Mouse (Mus musculus): ENCODE data around the gene Mid1. TPM values are rescaled to one million over a fixed set of nuclear protein-coding genes. Genes with fewer than 3 reads are reported as not detected.

The Mid1 gene
- 10 to 100 TPM in 1 of 2 experiments, 1 to 10 TPM in 1; 8.3 to 18.3 TPM for total RNA-seq (2021)
- long read RNA-seq, experiment 1, partial matches to known transcripts: 2 of 3 reads
- long read RNA-seq, experiment 1, other reads (novel, unspliced or antisense): 1 of 3 reads
- long read RNA-seq, experiment 2, partial matches to known transcripts: 0 of 2 reads
- long read RNA-seq, experiment 2, other reads (novel, unspliced or antisense): 2 of 2 reads

- Histone ChIP-seq H3K27ac (no peak within 1 kb of the TSS), H3K4me3 (peak within 1 kb of the TSS; percentile 35)
- TF ChIP-seq CTCF (conservative IDR thresholded peaks at IDR 0.05): no peak
- no peak for DNase-seq (ENCODE audit: low spot score in 2 of 2)
These were observed at the start of gene Mid1 for GRCm38 (mm10) chrX:169685131-169685530. Gene Mid1 (plus strand): TSS chrX:169685199.

GRCm38 (mm10) chrX:169673056-169673455 lies 11.9 kb upstream of the Mid1 start:
- Histone ChIP-seq H3K27ac (no peak overlapping the region), H3K4me3 (no peak overlapping the region)
- DNase-seq (ENCODE audit: low spot score in 2 of 2): no peak
- no peak for TF ChIP-seq CTCF (conservative IDR thresholded peaks at IDR 0.05)

GRCm38 (mm10) chrX:169676313-169676712 lies 8.7 kb upstream of the Mid1 start:
- no peak for TF ChIP-seq CTCF (conservative IDR thresholded peaks at IDR 0.05)
- DNase-seq (ENCODE audit: low spot score in 2 of 2): no peak
- no peak overlapping the region for H3K27ac ChIP-seq
- no peak overlapping the region for H3K4me3 ChIP-seq

- peak overlapping the region; percentile 35 for H3K4me3 ChIP-seq
- no peak for TF ChIP-seq CTCF (conservative IDR thresholded peaks at IDR 0.05)
- no peak overlapping the region for H3K27ac ChIP-seq
- no peak for DNase-seq (ENCODE audit: low spot score in 2 of 2)
These were observed 732 bp downstream of the Mid1 start for GRCm38 (mm10) chrX:169685731-169686130.

GRCm38 (mm10) chrX:169691217-169691616 lies 6.2 kb downstream of the Mid1 start:
- no peak for TF ChIP-seq CTCF (conservative IDR thresholded peaks at IDR 0.05)
- no peak for DNase-seq (ENCODE audit: low spot score in 2 of 2)
- Histone ChIP-seq H3K4me3 (no peak overlapping the region), H3K27ac (no peak overlapping the region)

- no peak overlapping the region for H3K4me3 ChIP-seq
- no peak overlapping the region for H3K27ac ChIP-seq
- DNase-seq (ENCODE audit: low spot score in 2 of 2): no peak
- no peak for TF ChIP-seq CTCF (conservative IDR thresholded peaks at IDR 0.05)
These were observed 6.7 kb downstream of the Mid1 start for GRCm38 (mm10) chrX:169691675-169692074.

GRCm38 (mm10) chrX:169692225-169692909 lies 7.4 kb downstream of the Mid1 start:
- TF ChIP-seq CTCF (conservative IDR thresholded peaks at IDR 0.05): no peak
- DNase-seq (ENCODE audit: low spot score in 2 of 2): no peak
- Histone ChIP-seq H3K27ac (no peak overlapping the region), H3K4me3 (no peak overlapping the region)

- TF ChIP-seq CTCF (conservative IDR thresholded peaks at IDR 0.05): no peak
- H3K27ac ChIP-seq: no peak overlapping the region
- no peak overlapping the region for H3K4me3 ChIP-seq
- DNase-seq (ENCODE audit: low spot score in 2 of 2): no peak
These were observed 19.1 kb downstream of the Mid1 start for GRCm38 (mm10) chrX:169704016-169704602.

GRCm38 (mm10) chrX:169723511-169723910 lies 38.5 kb downstream of the Mid1 start:
- no peak for TF ChIP-seq CTCF (conservative IDR thresholded peaks at IDR 0.05)

GRCm38 (mm10) chrX:169735387-169735969 lies 50.5 kb downstream of the Mid1 start:
- Histone ChIP-seq H3K27ac (no peak overlapping the region), H3K4me3 (no peak overlapping the region)
- TF ChIP-seq CTCF (conservative IDR thresholded peaks at IDR 0.05): no peak
- no peak for DNase-seq (ENCODE audit: low spot score in 2 of 2)

More at GRCm38 (mm10) chrX:169723511-169723910, 38.5 kb downstream of the Mid1 start:
- Histone ChIP-seq H3K27ac (no peak overlapping the region), H3K4me3 (no peak overlapping the region)
- no peak for DNase-seq (ENCODE audit: low spot score in 2 of 2)

- H3K27ac ChIP-seq: no peak overlapping the region
- TF ChIP-seq CTCF (conservative IDR thresholded peaks at IDR 0.05): no peak
- DNase-seq (ENCODE audit: low spot score in 2 of 2): no peak
- no peak overlapping the region for H3K4me3 ChIP-seq
These were observed 73.0 kb downstream of the Mid1 start for GRCm38 (mm10) chrX:169758001-169758400.

- no peak for DNase-seq (ENCODE audit: low spot score in 2 of 2)
- no peak for TF ChIP-seq CTCF (conservative IDR thresholded peaks at IDR 0.05)
- H3K4me3 ChIP-seq: no peak within 1 kb of the TSS
- H3K27ac ChIP-seq: no peak within 1 kb of the TSS
These were observed 94.5 kb downstream of the Mid1 start, which contains the start of gene 4933400A11Rik for GRCm38 (mm10) chrX:169779535-169779934. Gene 4933400A11Rik (minus strand): TSS chrX:169779635.

GRCm38 (mm10) chrX:169789702-169790101 lies 104.7 kb downstream of the Mid1 start:
- no peak overlapping the region for H3K27ac ChIP-seq
- no peak for TF ChIP-seq CTCF (conservative IDR thresholded peaks at IDR 0.05)
- DNase-seq (ENCODE audit: low spot score in 2 of 2): no peak

More at GRCm38 (mm10) chrX:169789702-169790101, 104.7 kb downstream of the Mid1 start:
- H3K4me3 ChIP-seq: no peak overlapping the region

All from layer of hippocampus, adult 2 months (tissue).